Mouse (Mus musculus): ENCODE measurements around the gene Sp9. TPM values are rescaled to one million over a fixed set of nuclear protein-coding genes. Genes with fewer than 3 reads are reported as not detected.

Gene Sp9
- polyA plus RNA-seq, 1 experiment, result 2.3 TPM

DNA sequence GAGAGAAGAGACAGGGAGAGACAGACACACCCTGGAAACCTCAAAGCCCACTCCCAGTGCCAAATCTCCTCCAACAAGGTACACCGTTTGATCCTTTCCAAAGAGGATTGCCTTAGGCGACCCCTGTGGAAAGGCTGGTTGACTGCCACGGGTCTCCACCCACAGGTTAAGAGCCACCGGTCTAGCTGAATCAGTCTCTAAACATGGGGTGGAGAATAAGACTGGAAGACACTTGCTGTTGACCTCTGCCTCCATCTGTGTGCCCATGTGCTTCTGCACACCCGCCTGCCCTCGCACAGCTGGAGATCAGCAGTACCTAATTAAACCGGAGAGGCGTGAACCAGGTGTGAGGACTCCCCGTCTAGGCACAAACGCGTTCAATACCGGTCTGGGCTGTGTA lies 51.3 kb downstream of the Sp9 start:
- no peaks in the 10 kb centered on the region for H3K4me1 ChIP-seq (ENCODE audit: control insufficient read depth, insufficient read depth, low read length)
- TF ChIP-seq POLR2A (IDR thresholded peaks at IDR 0.05; ENCODE audit: extremely low read depth, insufficient read depth, low read length), result no peak
- TF ChIP-seq CTCF (IDR thresholded peaks at IDR 0.05; ENCODE audit: extremely low read depth, insufficient read depth, low read length), result no peak
- no peak overlapping the region for H3K27ac ChIP-seq (ENCODE audit: insufficient read depth, low read length)
- H3K4me3 ChIP-seq (ENCODE audit: insufficient read depth, low read length), result no peak overlapping the region

DNA sequence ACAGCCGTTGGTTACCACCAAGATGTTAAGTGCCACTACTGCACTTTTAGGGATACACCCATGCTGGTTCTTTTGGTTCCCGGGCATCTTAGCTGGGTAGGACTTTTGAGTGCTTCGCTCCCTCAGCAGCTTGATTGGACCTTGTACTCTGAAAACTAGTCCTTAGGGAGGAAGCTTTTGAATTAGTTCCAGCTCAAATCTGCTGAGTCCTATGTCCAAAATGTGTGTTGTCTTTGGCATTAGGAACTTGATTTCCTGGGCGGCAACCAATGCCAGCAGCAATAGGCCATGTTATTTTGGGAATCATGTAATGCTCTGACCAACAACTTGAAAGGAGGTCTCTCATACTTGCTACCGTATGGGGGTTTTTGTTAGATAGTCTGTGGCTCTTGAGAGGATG lies 54.1 kb downstream of the Sp9 start:
- no peak for TF ChIP-seq CTCF (IDR thresholded peaks at IDR 0.05; ENCODE audit: extremely low read depth, insufficient read depth, low read length)
- TF ChIP-seq POLR2A (IDR thresholded peaks at IDR 0.05; ENCODE audit: extremely low read depth, insufficient read depth, low read length), result no peak
- H3K4me1 ChIP-seq (ENCODE audit: control insufficient read depth, insufficient read depth, low read length), result no peaks in the 10 kb centered on the region

More for the DNA sequence above, 54.1 kb downstream of the Sp9 start:
- H3K27ac ChIP-seq (ENCODE audit: insufficient read depth, low read length), result no peak overlapping the region
- H3K4me3 ChIP-seq (ENCODE audit: insufficient read depth, low read length), result no peak overlapping the region

Other genes starting within 250 kb of the Sp9 start
- gene Ola1, start 53.0 kb upstream of the Sp9 start, polyA plus RNA-seq (2012; rRNA removed), result 69.6 and 70.5 TPM in 2 replicates
- gene Scrn3, start 40.7 kb downstream of the Sp9 start, polyA plus RNA-seq (2012; rRNA removed), result 22.8 and 24.8 TPM in 2 replicates
- 26.7 and 29.2 TPM in 2 replicates for gene Cir1, start 40.8 kb downstream of the Sp9 start, polyA plus RNA-seq (2012; rRNA removed)
- gene Gpr155, start 114.6 kb downstream of the Sp9 start, polyA plus RNA-seq (2012; rRNA removed), result 25.9 and 26.6 TPM in 2 replicates